Mouse (Mus musculus) small intestine, adult 2 months (tissue): ENCODE data around the gene Cda. TPM values are rescaled to one million over a fixed set of nuclear protein-coding genes. Genes with fewer than 3 reads are reported as not detected.

ENCODE experiments used
- H3K27ac ChIP-seq: fragments of 200-500 bp; 2 replicates; pipeline ENCODE4 v1.5.1; 2012; ENCODE audit warnings: low read depth, low read length, control low read depth, inconsistent platforms; ENCODE audit not compliant: insufficient read depth
- H3K27me3 ChIP-seq: fragments of 200-500 bp; 2 replicates; pipeline ENCODE4 v1.6.1; 2012; ENCODE audit warnings: mild to moderate bottlenecking, moderate library complexity, low read length, inconsistent platforms; ENCODE audit not compliant: control insufficient read depth, insufficient read depth
- H3K36me3 ChIP-seq: fragments of 200-500 bp; 2 replicates; pipeline ENCODE4 v1.6.1; 2012; ENCODE audit warnings: mild to moderate bottlenecking, low read length, control low read depth, inconsistent platforms; ENCODE audit not compliant: control insufficient read depth, insufficient read depth
- H3K4me1 ChIP-seq: fragments of 200-500 bp; 2 replicates; pipeline ENCODE4 v1.6.1; 2012; ENCODE audit warnings: low read length, inconsistent platforms, mixed read lengths; ENCODE audit not compliant: control insufficient read depth, insufficient read depth, insufficient read length
- H3K4me3 ChIP-seq: fragments of 200-500 bp; 2 replicates; pipeline ENCODE4 v1.5.1; 2012; ENCODE audit warnings: low read depth, mild to moderate bottlenecking, control low read depth, inconsistent platforms, low read length, moderate library complexity
- CTCF ChIP-seq: fragments of 200-500 bp; IDR thresholded peaks from 2 replicates; pipeline ENCODE4 v1.5.1; 2012; ENCODE audit warnings: low read depth, mild to moderate bottlenecking, control low read depth, inconsistent platforms, low read length, moderate library complexity, mixed read lengths; ENCODE audit not compliant: insufficient replicate concordance, insufficient read length; ENCODE audit errors: extremely low read depth
- POLR2A ChIP-seq: fragments of 200-500 bp; IDR thresholded peaks from 2 replicates; pipeline ENCODE4 v1.6.1; 2012; ENCODE audit warnings: low read depth, mild to moderate bottlenecking, control low read depth, inconsistent platforms, low read length, moderate library complexity
- WGBS: fragments of 180-500 bp; shearing (Covaris S2); methylation state at CpG from one replicate; pipeline ENCODE4 v1.1.7; 2018; 5-methylcytosine and 5-hydroxymethylcytosine counted together
- polyA plus RNA-seq: library from polyadenylated mRNA; depleted of rRNA; stranded (reverse); fragments of >200 nt; gene quantifications from 2 replicates; pipeline ENCODE4 v1.2.3, GENCODE M21; 2012

Gene Cda
- polyA plus RNA-seq, 1 experiment, result 419 TPM

DNA sequence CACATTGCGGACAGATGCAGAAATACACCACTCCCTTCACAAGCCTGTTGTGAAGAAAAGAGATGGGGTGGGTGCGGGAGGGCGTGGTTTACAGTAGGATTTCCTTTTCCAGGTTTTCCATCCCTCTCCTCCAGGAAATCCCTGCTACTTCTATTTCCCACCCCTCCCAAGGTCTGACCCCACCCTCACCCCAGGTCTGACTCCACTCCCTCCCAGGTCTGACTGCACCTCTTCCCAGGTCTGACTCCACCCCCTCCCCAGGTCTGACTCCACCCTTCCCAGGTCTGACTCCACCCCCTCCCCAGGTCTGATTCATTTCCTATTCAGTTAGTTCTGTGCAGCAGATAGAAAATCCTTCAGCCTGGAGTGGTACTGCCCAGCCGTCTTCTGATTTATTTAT is 16.0 kb upstream of the Cda start:
- no peak for TF ChIP-seq CTCF
- no peak for TF ChIP-seq POLR2A
- no peak overlapping the region for H3K4me3 ChIP-seq
- peaks cover 3% of the 10 kb centered on the region; the same call in 1 of the 2 replicates for H3K4me1 ChIP-seq
- H3K36me3 ChIP-seq, result no peaks in the 10 kb centered on the region
- WGBS, result 52% methylated on average over 4 of the region's 4 CpGs
- no peak overlapping the region for H3K27ac ChIP-seq
- H3K27me3 ChIP-seq, result no peaks in the 10 kb centered on the region

DNA sequence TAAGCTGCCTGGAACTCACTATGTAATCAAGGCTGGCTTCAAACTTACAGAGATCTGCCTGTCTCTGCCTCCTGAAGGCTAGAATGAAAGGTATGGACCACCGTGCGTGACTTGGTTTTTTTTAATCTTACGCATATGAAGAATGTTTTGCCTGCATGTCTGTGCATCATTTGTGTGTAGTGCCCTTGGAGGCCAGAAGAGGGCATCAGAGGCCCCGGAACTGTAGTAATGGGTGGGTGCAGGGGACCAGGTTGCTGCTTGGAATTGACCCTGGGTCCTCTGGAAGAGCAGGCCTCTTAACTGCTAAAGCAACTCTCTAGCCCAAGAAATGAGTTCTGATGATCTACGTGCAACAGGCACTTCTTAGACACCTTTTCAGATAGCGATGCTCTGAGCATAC is 14.7 kb upstream of the Cda start:
- 77% methylated on average over 6 of the region's 6 CpGs for WGBS
- Histone ChIP-seq H3K36me3 (no peaks in the 10 kb centered on the region), H3K4me3 (no peak overlapping the region), H3K27ac (no peak overlapping the region), H3K4me1 (peaks cover 9% of the 10 kb centered on the region; the same call in 1 of the 2 replicates), H3K27me3 (no peaks in the 10 kb centered on the region)
- TF ChIP-seq POLR2A (no peak), CTCF (peak; percentile 42; the same call in 1 of the 2 replicates)

DNA sequence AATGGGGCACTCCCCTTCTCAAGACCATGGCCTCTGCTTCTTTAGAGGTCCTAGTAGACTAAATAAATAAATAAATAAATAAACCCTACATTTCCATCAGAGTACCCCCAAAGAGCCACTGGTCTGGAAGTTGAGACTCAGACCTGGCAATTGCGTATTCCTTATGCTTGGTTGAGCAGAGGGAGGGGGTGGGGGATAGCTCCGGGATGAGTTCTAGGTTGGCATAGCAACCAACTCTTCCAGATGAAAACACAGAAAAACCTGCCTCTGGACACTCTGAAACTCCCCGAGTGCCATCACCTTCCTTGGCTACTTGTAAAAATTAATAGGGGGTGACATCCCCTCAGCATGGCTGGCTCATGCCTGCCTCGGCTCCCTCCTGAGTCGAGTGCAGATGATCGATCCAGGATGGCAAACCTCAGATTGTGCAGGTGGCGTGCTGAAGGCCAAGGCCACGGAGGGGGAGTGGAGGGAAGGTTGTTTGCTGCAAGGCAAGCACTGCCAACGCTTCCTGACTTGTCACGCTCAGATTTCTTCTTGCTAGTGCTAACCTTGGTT is 12.4 kb upstream of the Cda start:
- H3K36me3 ChIP-seq, result no peaks in the 10 kb centered on the region
- TF ChIP-seq CTCF (no peak), POLR2A (no peak)
- no peak overlapping the region for H3K27ac ChIP-seq
- H3K27me3 ChIP-seq, result no peaks in the 10 kb centered on the region
- WGBS, result 23% methylated on average over 10 of the region's 10 CpGs
- H3K4me1 ChIP-seq, result peaks cover 11% of the 10 kb centered on the region; the same call in 1 of the 2 replicates
- no peak overlapping the region for H3K4me3 ChIP-seq

DNA sequence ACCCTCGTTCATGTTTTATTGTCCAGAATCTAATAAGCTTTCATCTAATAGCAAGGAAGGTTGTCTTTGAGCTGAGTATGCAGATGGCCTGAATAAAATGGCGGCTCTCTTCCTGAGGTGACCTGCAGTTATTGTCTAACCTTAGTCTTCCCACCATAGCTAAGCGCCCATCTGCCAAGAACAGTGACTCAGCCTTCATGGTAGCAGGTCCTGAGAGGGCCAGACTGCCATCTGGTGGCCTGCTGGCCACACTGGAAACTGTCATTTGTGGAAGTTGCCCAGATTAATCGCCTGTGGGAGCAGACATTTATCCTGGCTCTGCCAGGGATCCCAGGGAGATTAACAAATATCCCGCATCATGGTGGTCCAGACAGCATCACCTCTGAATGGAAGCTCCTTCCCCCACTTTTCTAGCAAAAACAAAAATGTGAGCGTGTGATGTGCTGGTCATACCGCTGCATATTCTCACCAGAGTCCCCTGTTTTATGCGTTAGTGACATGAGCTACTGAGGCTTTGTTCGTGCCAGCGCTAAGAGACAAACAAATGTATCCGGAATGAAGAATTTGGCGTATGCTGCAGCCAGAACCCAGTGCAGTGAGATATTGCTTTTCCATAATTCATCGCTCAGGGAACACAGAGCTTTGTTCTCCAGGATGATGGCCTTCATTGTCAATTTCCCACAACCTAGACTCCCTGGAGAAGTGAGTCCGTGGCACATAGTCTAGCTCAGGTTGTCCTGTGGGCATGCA is 11.5 kb upstream of the Cda start:
- WGBS, result 53% methylated on average over 14 of the region's 14 CpGs

DNA sequence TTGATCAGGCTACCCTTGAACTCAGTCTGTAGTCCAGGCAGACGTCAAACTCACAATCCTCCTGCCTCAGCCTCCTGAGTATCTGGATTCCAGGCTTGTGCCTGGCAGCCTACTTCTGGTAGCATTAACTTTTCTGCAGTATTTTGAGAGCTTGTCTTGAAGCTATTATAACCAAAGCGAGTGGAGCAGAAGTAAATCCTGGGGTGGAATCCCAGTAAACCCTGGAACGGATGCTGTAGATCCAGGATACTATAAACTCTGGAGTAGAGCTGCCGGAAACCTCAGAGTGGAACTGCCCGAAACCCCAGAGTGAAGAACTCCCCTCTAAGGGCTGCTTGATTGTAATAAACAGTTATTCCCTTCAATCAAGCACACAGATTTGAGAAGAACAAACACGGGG is 9.7 kb upstream of the Cda start:
- TF ChIP-seq CTCF (no peak), POLR2A (no peak)
- Histone ChIP-seq H3K4me1 (peaks cover 11% of the 10 kb centered on the region; the same call in 1 of the 2 replicates), H3K27me3 (no peaks in the 10 kb centered on the region), H3K4me3 (no peak overlapping the region), H3K27ac (peak overlapping the region; percentile 88), H3K36me3 (no peaks in the 10 kb centered on the region)
- WGBS, result 53% methylated on average over 6 of the region's 6 CpGs

More for the DNA sequence above, 11.5 kb upstream of the Cda start:
- Histone ChIP-seq H3K4me3 (no peak overlapping the region), H3K27ac (no peak overlapping the region), H3K4me1 (peaks cover 11% of the 10 kb centered on the region; the same call in 1 of the 2 replicates), H3K36me3 (no peaks in the 10 kb centered on the region), H3K27me3 (no peaks in the 10 kb centered on the region)
- TF ChIP-seq POLR2A (no peak), CTCF (peak; percentile 88; the same call in 1 of the 2 replicates)

DNA sequence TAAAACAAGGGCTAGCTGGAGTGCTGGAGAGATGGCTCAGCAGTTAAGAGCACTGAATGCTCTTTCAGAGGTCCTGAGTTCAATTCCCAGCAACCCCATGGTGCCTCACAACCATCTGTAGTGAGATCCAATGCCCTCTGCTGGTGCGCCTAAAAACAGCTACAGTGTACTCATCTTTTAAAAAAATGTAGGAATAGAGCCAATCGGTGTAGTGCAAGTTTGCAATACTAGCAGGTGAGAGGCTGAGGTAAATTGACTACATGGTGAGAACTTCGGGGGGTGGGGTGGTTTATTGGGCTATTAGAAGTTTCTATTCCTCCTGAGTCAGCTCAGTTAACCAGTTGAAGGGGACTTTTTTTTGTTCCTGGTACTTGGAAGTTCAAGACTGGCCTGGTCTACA is 7.3 kb upstream of the Cda start:
- Histone ChIP-seq H3K36me3 (no peaks in the 10 kb centered on the region), H3K27me3 (no peaks in the 10 kb centered on the region), H3K4me3 (no peak overlapping the region), H3K27ac (no peak overlapping the region), H3K4me1 (peaks cover 11% of the 10 kb centered on the region; the same call in 1 of the 2 replicates)
- WGBS, result 64% methylated on average over 3 of the region's 3 CpGs
- TF ChIP-seq CTCF (no peak), POLR2A (no peak)

DNA sequence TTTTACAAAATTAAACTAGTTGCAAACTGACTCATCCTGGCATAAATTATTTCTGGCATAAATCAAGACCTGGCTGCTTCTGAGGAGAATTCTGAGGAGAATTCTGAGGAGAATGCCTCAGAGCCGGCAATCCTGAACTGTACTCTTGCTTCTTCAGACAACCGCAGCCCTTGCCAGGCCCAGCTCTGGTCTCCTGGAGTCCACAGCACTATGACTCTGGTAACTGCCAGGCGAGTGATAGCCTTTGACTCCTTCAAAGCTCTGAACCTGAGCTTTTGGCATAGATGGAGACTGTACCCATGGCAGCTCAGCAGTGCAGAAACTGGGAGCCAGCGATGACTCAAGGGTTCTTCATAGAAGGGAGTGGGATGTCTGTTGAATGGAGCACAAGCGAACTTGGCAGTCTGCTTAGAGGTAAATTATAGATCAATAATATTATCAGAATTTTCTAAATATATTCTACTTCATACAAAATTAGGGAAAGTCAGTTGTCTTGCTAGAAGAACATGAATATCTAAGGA is 3.3 kb upstream of the Cda start:
- Histone ChIP-seq H3K27me3 (no peaks in the 10 kb centered on the region), H3K36me3 (no peaks in the 10 kb centered on the region), H3K4me3 (no peak overlapping the region), H3K4me1 (peaks cover 6% of the 10 kb centered on the region; the same call in 1 of the 2 replicates), H3K27ac (no peak overlapping the region)
- WGBS, result 83% methylated on average over 5 of the region's 5 CpGs
- TF ChIP-seq POLR2A (no peak), CTCF (no peak)
